Mouse (Mus musculus): Measurements from ENCODE around the gene F11r. TPM values are rescaled to one million over a fixed set of nuclear protein-coding genes. Genes with fewer than 3 reads are reported as not detected.

The F11r gene
- total RNA-seq, 1 experiment from 2014 or later, result 59.6 TPM

- no peak for DNase-seq
Observed at GRCm38 (mm10) chr1:171438014-171438670, 807 bp downstream of the F11r start.

GRCm38 (mm10) chr1:171439072-171439471, 1.7 kb downstream of the F11r start:
- no peak for DNase-seq

GRCm38 (mm10) chr1:171440025-171440725, 2.8 kb downstream of the F11r start:
- DNase-seq, result peak; percentile 86

- DNase-seq, result peak; percentile 52
Observed at GRCm38 (mm10) chr1:171441466-171442412, 4.4 kb downstream of the F11r start.

GRCm38 (mm10) chr1:171442413-171442760, 5.1 kb downstream of the F11r start:
- no peak for DNase-seq

GRCm38 (mm10) chr1:171445050-171445449, 7.7 kb downstream of the F11r start:
- no peak for DNase-seq

GRCm38 (mm10) chr1:171446854-171447253, 9.5 kb downstream of the F11r start:
- no peak for DNase-seq

- DNase-seq, result no peak
Observed at GRCm38 (mm10) chr1:171447692-171448091, 10.4 kb downstream of the F11r start.

- DNase-seq, result no peak
Observed at GRCm38 (mm10) chr1:171450062-171450461, 12.7 kb downstream of the F11r start.

- DNase-seq, result no peak
Observed at GRCm38 (mm10) chr1:171451001-171451400, 13.7 kb downstream of the F11r start.

GRCm38 (mm10) chr1:171452522-171452921, 15.2 kb downstream of the F11r start:
- DNase-seq, result no peak

GRCm38 (mm10) chr1:171452923-171453322, 15.6 kb downstream of the F11r start:
- DNase-seq, result peak; percentile 39

GRCm38 (mm10) chr1:171454926-171455325, 17.6 kb downstream of the F11r start:
- DNase-seq, result no peak

GRCm38 (mm10) chr1:171457568-171457967, 20.2 kb downstream of the F11r start:
- no peak for DNase-seq

- DNase-seq, result no peak
Observed at GRCm38 (mm10) chr1:171459791-171460190, 22.5 kb downstream of the F11r start.

- no peak for DNase-seq
Observed at GRCm38 (mm10) chr1:171460551-171461503, 23.5 kb downstream of the F11r start.

GRCm38 (mm10) chr1:171463133-171463532, 25.8 kb downstream of the F11r start:
- DNase-seq, result no peak

- DNase-seq, result no peak
Observed at GRCm38 (mm10) chr1:171465749-171466412, 28.5 kb downstream of the F11r start.

- no peak for DNase-seq
Observed at GRCm38 (mm10) chr1:171466565-171466964, 29.2 kb downstream of the F11r start.

- DNase-seq, result no peak
Observed at GRCm38 (mm10) chr1:171469678-171470077, 32.3 kb downstream of the F11r start.

- DNase-seq, result peak; percentile 75
Observed at GRCm38 (mm10) chr1:171470371-171470871, 33.1 kb downstream of the F11r start.

All from adrenal gland, postnatal 14 days (tissue).